Mouse (Mus musculus): Measurements from ENCODE around the gene Tmem221.

DNA sequence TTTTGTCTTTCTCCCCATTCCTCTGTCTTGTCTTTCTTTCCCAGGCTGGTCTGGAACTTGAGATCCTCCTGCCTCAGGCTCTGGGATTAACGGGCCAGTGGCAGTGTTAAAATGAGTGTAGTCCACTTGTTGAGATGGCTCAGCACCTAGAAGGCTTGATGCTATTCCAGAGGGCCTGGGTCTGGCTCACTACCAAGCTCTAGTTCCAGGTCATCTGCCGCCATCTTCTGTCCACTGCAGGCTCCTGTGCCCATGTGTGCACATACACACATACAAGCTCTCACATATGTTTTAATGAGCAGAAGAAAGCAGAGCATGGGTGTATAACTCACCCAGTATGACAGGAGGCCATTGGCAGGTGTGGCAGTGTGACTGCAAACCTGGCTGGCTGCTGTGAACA is 13.4 kb upstream of the Tmem221 start:
- TF ChIP-seq POLR2A (IDR thresholded peaks at IDR 0.05; ENCODE audit: control insufficient read depth in 1 of 2, insufficient read depth in 1 of 2, low read depth in 1 of 2, low read length in 2 of 2, poor library complexity in 1 of 2) (no peak), ETS1 (IDR thresholded peaks at IDR 0.05; ENCODE audit: low read depth, low read length) (no peak), ZC3H11A (IDR thresholded peaks at IDR 0.05; ENCODE audit: low read depth, low read length) (no peak), NELFE (IDR thresholded peaks at IDR 0.05; ENCODE audit: low read depth, low read length) (no peak), UBTF (IDR thresholded peaks at IDR 0.05; ENCODE audit: borderline replicate concordance, insufficient read depth, low read depth, low read length) (no peak), CTCF (IDR thresholded peaks at IDR 0.05 in 2 of 3, conservative IDR thresholded peaks at IDR 0.05 in 1 of 3; ENCODE audit: control insufficient read depth in 1 of 3, insufficient read depth in 1 of 3, low read depth in 2 of 3, low read length in 3 of 3, poor library complexity in 1 of 3, severe bottlenecking in 1 of 3) (no peak), CHD2 (IDR thresholded peaks at IDR 0.05; ENCODE audit: low read length) (no peak), ZMIZ1 (IDR thresholded peaks at IDR 0.05; ENCODE audit: low read depth, low read length) (no peak), BHLHE40 (IDR thresholded peaks at IDR 0.05; ENCODE audit: borderline replicate concordance, low read depth, low read length) (no peak)
